Mouse (Mus musculus) gastrocnemius, adult 8-10 months (tissue): ENCODE results near the gene Gm29276. TPM values are rescaled to one million over a fixed set of nuclear protein-coding genes. Genes with fewer than 3 reads are reported as not detected.
"Not testable (repeated sequence)": the region's sequence is repeated elsewhere in the genome, so short reads cannot be mapped to it uniquely, and the experiment has no call there.

ENCODE experiments used
- DNase-seq, 2 experiments: peaks; one replicate each; pipeline ENCODE4 v3.0.0; 2022; ENCODE audit warnings: low spot score in 2 of 2
- total RNA-seq, 4 experiments: library from RNA; stranded (reverse); gene quantifications; 2 replicates each; pipeline ENCODE4 v1.2.4; 2022

Gene Gm29276
- total RNA-seq: not detected

DNA sequence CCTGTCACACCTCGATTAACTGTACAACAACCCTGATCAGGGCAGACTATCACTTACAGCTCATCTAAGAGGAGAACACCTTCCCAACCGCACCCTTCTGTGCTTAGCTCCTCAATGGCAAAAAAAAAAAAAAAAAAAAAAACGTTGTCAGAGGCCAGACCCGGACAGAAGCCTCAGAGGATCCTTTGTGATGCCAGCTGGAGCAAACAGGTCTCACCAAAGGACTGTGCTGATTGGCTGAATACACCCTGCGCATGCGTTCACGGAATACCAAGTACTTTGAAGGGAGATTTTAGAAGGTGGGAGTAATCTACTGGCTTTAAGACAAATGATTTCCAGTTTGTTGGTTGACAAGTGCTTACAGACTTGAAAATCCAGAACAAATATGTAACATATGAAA, at the start of gene Gm29276:
Gm29276 (minus strand) TSS at position 101 of the 400 bp plus-strand sequence.
- not testable (repeated sequence) for DNase-seq
